Mouse (Mus musculus): ENCODE measurements around the gene Oip5.
"Not testable (repeated sequence)": the region's sequence is repeated elsewhere in the genome, so short reads cannot be mapped to it uniquely, and the experiment has no call there.

Oip5 gene

DNA sequence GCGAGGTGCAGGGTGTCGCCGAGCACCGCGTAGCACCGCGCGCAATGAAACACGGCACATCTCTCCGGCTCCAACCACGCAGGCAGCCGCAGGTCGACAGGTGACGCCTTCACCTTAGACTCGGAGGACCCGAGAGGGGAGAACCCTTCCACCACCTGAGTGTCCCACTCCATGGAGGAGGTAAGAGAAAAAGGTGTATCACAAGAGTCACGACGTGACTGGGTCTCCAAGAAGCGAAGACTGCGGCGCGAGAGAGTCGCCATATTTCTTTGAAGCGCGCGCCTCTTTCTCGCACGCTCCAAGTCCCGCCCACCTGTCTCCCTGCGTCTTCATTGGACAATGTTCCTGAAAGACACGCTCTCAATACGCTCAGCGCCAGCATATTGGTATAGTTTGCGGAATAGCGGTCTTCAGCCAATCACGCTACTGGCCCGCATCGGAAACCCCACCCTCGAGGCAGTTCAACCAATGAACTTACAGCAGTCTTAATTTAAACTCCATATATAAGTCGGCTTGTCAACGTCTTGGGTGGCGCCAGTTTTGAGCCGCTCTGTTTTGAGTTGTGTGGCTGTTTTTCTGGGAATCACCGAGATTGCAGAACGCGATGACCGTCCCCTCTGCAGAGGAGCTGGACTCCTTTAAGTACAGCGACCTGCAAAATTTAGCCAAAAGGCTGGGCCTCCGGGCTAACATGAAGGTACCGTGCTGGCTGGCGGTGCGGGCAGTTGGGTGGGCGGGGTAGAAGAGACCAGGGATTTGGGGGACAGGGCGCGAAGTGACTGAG is at the start of gene Oip5, which contains the start of gene Nusap1:
Gene Oip5 (minus strand): TSS at position 271 of the 784 bp plus-strand sequence.
Gene Nusap1 (plus strand): TSS at position 100 of the 784 bp plus-strand sequence.
- DNase-seq, result peak; percentile 87

DNA sequence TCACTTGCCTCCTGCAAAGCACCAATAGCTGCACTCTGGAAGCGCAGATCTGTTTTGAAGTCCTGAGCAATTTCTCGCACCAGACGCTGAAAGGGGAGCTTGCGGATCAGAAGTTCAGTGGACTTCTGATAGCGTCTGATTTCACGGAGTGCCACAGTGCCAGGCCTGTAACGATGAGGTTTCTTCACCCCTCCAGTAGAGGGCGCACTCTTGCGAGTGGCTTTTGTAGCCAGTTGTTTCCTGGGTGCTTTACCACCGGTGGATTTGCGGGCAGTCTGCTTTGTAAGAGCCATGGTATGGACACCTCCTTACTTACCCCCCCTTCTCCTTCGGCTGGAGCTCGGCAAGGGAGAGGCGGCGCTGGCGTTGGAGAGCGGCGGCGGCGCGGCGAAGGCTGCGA is 47.5 kb upstream of the Oip5 start:
- DNase-seq, result not testable (repeated sequence)

DNA sequence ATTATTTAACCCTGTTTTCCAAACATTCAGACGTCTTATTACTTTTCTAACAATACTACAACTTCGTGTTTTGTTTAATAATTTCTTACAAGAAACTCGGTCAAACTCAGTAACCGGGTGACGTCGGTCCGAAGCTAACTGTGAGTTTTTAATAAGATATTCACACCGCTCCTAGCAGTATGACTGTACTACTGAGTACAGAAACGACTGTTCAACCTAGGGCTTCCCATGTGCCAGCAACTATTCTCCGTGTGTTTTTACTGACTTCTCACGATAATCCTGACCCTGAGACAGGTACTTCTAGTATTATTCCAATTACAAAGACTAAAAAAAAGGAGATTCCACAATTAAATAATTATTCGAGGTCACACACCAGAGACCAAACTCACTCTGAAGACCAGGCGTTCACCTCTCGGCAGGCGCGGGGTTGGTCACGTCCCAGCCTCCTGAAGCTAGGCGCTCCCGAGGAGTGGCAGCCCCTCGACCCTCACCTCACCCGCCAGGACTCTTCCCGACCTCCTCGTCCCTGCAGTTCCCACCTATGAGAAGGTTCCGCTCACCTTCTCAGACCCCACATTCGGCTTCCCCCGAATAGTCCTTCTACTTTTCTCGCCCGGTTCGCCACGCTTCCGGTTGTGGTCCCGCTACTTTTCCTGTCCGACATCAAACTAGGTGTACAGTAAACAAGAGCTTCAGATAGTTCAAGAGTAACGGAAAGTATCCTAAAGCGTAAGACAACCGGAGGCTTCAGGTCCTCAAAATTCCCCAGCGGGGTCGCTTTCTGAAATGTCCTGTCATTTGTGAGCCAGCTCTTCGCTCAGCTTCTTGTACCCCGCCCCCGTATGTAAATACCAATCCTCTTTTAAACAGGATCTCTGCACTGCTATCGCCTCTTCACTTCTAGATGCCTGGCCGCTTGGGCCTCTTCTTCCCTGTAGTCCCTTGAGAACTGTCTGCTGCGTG is 44.2 kb upstream of the Oip5 start, which contains the start of gene Ndufaf1:
Gene Ndufaf1 (minus strand): TSS at position 608 of the 963 bp plus-strand sequence.
- peak; percentile 85 for DNase-seq

DNA sequence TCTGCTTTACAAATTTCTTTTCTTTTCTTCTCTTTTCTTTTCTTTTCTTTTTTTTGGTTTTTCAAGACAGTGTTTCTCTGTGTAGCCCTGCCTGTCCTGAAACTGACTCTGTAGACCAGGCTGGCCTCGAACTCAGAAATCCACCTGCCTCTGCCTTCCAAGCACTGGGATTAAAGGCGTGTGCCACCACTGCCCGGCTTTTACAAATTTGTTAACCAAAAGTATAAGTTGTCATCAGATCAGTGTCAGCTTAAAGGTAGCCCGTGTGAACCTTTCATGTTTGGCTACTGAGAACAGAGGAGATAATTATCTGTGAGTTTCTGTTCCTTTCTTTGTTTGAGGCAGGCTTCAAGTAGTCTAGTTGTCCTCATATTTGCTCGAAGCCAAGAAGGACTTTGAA is 26.0 kb upstream of the Oip5 start:
- DNase-seq, result no peak

DNA sequence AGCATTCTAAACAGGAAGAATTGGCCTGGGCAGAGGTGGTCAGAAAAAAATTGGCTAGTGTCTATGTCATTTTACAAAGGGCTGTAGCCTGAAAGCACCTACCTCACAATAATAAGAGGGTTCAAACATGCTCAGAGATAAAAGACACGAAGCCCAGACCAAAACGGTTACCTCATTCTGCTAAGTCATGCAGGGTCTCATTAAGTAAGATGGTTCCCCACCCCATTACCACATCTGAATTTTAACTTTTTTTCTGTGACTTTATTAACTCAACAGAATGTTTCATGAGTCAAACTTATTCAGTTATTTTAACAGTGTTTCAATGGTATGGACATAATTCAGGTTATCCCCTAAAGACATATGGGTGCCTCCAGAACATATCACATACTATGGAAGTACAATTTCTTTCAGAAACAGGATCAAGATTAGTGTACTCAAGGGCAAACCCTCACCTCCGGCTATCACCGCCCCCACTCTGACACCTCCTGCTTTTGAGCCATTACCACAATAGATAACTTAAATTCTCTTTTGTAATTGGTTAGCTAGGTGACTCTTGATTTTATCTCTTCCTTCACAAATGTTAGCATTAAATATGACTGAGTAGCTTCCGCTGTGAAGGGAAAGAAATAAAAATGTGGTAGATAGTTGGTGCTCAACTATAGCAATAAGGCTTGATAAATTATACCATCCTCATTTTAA is 23.1 kb upstream of the Oip5 start:
- no peak for DNase-seq

DNA sequence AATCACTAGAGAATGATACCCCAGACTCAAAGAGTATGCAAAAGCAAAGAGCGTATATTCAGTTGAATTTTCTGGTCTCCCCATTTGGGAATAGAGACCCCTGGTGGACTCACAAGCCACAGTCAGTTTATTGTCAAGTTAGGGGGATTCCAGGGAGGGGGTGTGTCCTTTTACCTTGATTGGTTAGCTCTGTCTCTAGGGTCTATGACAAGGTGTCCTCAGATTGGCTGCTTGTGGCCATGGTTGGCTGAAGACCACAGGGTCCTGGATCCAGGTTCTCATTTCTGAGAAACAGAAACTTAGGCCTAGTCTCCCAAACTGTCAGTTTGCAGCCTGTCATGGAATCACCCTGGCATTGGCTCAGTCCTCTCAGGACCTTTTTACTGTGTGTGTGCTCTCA is 18.5 kb upstream of the Oip5 start:
- no peak for DNase-seq

DNA sequence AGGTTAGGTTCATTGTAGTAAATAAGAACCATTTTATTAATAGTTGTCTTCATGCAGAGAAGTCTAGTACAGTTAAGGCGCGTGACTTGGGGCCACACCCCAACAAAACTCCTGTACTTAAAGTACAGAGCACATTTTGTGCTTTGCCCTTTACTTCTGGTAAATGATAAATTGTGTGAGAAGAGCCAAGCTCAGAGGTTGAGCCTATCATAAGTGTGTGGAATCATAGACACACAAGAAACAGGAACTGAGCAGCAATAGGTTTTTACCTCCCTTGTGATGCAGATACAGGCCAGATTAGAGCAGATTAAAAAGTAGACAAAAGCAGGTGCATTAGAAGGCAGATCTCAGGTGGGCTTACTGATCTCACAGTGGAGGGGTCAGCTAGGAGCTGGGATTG is 3.0 kb upstream of the Oip5 start:
- DNase-seq, result no peak

DNA sequence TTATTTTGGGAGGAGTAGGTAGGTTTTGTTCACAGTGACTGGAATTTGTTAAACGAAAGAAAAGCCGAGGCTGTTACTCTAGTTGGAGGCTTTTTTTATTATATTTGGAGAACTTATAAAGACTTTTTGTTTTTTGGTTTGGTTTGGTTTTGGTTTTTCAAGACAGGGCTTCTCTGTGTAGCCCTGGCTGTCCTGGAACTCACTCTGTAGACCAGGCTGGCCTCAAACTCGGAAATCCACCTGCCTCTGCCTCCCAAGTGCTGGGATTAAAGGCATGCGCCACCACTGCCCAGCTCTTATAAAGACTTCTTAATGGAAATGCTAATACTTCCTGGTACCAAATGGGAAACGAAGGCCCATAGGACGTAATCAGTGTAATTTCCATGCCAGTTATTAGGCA is 733 bp upstream of the Oip5 start:
- DNase-seq, result not testable (repeated sequence)

DNA sequence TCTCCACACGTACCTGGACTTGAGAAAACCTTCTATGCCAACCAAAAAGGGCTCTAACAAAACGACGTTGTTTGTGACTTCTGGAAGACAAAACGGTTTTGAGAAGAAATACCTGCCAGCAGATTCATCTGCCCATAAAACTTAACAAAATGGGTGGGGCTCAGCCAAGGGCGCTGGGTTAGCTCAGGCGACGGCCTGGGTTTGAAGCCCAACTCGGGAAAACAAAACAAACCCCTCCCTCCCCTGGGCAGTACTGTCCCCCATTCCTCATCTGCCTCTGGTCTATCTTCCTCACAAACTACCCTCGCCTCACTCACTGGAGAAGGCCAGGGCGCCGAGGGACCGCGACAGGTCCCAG is 449 bp downstream of the Oip5 start:
- DNase-seq, result no peak

DNA sequence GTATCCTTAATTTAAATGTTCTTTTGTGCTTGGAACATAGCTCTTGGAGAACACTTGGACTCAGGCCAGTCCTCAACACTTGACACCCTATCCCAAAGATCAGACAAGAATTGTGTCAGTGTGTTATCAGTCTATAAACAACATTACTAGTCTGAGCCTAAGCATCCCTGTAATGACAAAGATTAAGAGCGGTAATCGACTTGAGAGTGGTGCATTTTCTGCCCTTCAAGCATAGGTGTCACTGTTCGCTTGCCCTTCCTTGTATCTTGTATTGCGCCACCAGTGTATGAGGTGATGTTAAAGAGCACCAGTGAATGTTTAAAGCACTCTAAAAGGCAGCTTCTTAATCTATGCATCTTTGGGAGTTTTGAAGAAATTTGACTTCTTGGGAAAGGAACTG is 11.2 kb downstream of the Oip5 start:
- no peak for DNase-seq

DNA sequence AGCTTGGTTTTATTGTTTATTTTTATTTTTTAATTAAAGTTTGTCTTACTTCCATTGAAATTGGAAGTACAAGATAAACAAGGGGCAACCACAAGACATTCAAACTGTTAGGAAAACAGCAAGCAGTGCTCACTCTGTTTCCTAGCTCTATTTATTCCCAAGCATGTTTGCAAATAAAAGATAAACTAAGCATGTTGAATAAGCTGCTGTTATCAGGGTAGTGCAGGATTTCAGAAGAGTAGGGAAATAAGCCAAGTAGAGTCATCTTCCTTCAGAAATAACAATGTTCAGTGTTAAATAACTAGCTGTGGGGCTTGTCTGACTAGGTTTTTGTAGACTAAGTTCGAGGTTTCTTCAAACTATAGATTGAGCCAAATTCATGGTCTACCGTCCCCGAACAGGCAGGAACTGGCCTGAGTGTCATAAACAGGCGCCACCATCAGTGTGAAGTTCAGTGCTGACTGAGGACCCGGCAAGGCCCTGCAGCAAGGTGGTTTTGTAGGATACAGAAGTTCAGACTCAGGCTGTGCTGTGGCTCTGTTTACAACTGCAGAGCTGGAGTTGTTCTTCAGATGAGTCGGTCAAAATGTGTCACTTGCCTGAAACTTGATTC is 12.8 kb downstream of the Oip5 start:
- DNase-seq, result no peak

DNA sequence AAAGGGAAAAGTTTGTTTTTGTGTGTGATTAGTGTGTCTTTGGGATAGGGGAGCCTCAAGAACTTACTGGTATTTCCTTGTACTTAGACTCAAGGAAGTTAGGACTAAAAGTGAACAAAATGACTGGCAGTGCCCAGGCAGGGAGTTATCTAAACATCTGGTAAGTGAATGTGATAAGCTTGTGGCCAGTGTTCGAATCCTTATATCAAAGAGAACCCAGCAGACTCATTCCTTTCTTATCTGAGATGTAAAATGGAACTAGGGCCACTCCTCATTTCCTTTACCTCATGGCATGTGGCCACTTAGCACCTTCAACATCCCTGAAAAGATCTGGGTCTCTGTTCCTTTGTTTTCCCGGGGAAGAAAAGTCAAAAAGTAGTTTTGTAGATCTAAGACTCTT is 14.4 kb downstream of the Oip5 start:
- no peak for DNase-seq

DNA sequence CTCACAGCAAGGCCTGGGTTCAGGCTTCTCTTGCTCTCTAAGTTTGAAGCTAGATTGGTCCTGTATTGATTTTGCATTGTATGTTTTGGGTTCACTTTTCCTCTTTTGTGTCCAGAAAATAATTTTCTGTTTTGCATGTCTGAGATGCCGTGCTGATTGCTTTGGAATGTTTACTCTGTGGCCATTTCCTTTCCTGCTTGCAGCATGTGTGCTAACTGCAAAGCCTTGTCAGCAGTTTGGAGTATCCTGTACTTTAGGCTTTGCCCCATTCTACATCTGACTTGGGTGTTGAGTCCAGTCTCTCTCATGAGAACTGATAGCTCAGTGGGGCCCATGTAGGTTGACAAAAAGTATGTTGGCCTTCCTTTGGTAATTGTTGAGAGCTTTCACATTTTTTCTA is 15.8 kb downstream of the Oip5 start:
- no peak for DNase-seq

DNA sequence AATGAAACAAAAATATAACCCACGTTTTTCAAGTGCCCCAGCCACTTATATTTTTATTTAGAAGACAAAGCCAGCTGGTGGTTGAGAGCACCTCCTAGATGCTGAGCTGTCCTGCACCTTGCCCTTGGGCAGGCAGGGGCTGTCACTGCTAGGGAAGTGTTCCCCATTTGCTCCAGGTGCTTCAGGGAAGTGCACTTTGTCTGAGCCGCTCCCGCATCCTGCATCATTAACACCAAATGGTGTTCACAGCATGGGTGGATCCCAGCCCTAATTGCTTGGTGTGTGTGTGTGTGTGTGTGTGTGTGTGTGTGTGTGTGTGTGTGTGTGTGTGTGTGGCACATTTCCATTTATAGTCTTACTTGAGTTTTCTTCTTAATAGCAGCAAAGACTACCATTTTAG is 16.7 kb downstream of the Oip5 start:
- not testable (repeated sequence) for DNase-seq

DNA sequence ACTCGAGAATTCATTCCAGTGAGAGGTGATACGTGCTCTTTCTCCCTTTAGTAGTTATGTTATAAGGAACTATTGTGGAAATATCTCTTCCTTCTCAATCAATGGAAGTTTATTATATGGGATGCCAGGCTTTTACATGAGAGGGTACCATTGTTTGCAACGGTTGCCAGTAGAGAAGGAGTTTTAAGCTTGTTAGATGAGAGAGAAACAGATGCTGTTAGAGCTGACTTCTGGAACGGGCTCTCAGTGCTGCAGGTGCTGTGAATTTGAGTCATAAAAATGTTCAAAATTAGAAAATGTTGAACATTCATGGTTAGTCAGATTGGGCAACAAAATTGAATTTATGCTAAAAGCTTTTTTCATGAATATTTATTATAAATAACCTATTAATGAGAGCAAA is 17.2 kb downstream of the Oip5 start:
- no peak for DNase-seq

DNA sequence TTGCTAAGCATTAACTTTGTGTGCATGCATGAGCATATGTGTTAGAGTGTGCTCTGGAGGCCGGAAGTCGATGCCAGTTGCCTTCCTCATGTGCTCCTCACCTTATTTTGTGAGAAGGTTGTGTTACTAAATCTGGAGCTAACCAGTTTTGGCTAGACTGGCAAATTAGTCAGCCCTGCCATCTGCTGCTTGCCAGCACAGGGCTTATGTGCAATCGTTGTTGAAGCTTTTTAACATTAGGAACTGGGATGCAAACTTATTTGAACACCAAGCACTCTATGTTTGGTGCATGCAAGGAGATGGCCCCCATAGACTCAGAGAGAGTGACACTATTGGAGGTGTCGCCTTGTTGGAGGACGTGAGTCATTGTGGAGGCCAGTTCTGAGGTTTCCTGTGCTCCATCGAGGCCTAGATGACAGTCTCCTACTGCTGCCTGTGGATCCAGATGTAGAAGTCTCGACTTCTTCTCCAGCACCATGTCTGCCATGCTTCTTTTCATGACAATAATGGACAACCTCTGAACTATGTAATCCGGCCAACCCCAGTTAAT is 21.4 kb downstream of the Oip5 start:
- DNase-seq, result peak; percentile 33

DNA sequence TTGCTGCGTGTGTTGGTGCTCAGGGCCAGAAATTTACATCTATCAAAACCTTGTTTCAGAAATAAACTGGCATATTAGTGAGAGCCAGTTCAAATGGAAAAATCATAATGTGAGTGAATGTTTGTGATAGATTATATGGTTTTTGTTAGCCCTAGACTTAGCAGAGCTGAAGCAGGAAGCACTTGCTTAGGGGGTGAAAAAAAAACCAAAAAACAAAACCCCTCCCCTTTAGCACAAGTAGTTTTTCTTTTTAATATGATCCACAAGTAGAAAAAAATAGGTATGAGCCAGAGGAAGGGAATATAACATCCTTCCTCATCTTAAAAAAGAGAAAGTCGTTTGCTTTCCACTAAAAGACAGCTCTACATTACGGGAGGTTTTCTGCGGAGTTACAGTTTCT is 23.0 kb downstream of the Oip5 start:
- no peak for DNase-seq

DNA sequence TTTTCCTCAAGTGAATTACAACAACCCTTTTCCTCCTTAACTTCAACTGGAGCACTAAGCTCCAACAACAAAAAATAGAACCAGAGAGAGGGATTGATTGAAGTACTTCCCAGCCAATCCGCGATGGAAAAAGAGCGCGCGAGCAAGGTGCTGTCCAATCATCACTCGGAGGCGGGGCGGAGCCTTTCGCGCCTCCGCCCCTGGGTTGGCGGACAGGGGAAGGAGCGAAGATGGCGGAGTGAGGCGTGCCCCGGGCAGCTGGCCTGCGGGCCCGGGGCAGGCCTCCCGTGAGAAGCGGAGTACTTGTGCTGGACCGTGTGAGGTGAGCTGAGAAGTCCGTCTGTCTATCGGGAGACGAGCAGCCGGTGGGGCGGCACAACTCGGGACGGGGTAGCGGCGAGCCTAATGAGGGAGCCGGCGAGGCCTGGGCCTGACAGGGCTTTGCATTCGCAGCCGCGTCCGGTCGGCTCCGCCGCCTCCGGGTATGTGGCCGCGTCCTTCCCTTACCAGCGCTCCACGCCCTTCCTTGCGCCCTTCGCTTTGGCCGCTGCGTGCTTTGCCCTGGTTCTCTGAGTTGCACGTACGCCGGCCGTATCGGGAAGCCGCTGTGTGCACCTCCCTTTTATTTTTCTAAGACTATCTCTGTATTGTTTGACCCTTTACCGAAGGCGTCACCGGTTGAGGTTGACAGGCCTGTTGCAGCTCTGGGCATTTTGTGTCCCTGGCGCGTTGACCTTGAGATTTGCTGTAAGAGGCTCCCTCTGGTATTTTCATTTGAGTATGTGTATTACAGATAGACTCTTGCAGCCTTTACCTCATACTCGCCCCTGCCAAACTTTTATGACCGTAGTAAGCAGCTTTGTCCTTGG is 23.9 kb downstream of the Oip5 start:
- DNase-seq, result peak; percentile 98

DNA sequence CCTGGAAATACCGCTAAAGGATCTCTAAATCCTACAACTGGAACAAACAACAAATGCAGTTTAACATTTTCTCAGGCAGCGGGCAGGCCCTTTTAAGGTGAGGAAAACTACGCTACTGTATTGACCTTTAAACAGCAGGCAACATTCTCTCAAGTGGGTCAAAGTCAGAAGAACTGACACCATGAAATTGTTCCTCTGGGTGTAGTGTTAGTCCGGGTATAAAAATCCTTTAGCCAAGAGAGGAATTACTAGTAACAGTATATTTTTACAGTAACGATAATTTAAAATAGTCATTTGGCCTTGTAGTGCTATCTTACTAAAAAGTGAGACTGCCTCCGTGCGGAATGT is 24.5 kb downstream of the Oip5 start:
- no peak for DNase-seq

DNA sequence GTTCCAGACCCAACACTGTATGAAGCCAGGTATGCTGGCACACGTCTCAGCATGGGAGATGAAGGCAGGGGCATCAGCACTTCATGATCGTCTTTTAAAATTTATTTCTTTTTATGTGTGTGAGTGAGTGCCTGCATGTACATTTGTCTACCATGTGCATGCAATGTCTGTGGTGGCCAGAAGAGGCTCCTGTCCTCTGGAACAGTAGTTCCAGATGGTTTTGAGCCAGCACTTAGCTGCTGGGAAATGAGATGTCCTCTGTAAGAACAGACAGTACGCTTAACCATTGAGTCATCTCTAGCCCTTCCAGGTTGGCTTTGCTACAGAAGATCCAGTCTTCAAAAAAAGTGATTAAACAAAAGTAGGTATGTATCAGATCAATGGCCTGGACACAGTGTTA is 27.0 kb downstream of the Oip5 start:
- no peak for DNase-seq

DNA sequence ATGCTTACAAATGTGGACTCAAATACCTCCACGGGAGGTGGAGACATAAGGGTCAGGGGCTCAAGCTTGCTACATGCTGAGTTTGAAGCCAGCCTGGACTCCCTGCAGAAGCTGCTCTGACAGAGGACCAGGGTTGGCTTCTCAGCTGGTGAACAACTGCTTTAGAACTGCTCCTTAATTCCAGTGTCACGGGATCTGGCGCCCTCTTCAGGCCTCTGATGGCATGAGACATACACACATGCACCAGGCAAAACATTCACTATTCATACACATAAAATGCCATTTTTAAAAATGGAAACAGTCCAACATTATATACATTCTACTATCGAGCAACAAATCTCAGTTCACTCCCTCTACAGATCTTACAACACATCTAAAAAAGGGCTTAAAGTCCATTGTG is 30.9 kb downstream of the Oip5 start:
- DNase-seq, result peak; percentile 28

DNA sequence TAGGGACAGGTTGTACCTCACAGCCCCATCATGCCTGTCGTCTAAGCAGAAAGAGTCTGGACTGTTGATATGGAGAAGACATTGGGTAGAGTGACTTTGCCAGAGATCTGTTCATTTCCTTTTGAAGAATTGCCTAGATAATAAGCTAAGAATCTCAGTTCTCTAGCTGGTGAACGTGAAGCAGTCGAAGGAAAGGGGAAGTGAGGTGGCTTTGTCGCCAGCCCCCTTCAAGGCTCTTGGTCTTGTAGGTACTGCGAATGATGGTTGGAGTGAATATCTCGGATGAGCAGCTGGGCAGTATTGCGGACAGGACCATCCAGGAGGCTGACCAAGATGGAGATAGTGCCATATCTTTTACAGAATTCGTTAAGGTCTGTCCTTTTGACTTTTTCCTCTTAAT is 34.0 kb downstream of the Oip5 start:
- no peak for DNase-seq

Measured in cerebellum, adult 8-10 months (tissue).